In the genomic region with DNA sequence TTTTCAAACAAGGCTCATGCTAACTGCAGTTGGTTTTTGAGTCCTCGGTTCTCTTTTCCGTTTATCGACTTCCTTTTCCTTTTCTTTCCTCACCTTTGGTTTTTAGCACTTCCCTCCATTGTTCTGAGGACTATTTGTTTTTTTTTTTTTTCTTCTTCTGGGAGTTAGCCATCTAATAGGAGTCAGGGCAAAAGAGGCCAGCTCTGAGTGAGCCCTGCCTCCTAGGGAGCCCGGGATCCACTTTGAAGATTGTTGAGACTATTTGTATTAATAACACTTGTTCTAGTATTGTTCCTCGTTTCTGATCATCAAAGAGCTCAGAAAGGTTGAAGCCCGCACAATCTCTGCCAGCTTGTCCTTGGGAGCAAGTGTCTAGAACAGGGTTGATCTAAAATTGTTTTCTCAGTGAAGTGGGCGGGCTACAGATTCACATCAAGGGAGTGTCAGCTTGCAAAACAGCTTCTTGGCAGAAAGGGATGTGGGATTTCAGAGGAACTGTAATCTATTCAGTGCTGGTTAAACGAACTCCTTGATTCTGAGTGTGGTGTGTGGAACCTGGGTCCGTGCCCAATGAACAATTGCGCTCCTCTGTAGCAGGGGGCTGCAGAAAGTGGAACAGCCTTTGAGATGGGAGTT, we compare ENCODE assay signal across 8 mouse cellular contexts.
DNase-seq lines count a peak whose midpoint lies in the region; ATAC-seq and TF ChIP-seq lines count a peak whose summit lies in the region.

No protein-coding gene starts in this region.

- 0 out of 2 replicates have a peak overlapping the region, but pooled peaks have one; percentile 2 for H3K4me2 ChIP-seq in embryonic facial prominence, embryonic 12.5 days (replicated peaks)
- peak overlapping the region; percentile 50 for H3K4me2 ChIP-seq in intestine, postnatal 0 days (replicated peaks; ENCODE audit: low read depth)
- H3K4me2 ChIP-seq in lung, postnatal 0 days (replicated peaks; ENCODE audit: low read depth, low read length): peak overlapping the region; percentile 42
- no peak overlapping the region for H3K4me2 ChIP-seq in neural tube, embryonic 15.5 days

- no peak for DNase-seq in embryonic facial prominence, embryonic 10.5 days (ENCODE audit: low spot score)
- DNase-seq in thymus, postnatal 25 days: peak; percentile 8
- no peak for DNase-seq in thymus, postnatal 10 days (ENCODE audit: low spot score in 2 of 2)
- DNase-seq in lung, postnatal 0 days (ENCODE audit: low spot score): peak; percentile 80
- no peak for DNase-seq in T-cell, adult 2 months (ENCODE audit: low spot score)

- H3K36me3 ChIP-seq in embryonic facial prominence, embryonic 12.5 days: no peaks in the 10 kb centered on the region
- no peaks in the 10 kb centered on the region for H3K36me3 ChIP-seq in embryonic facial prominence, embryonic 10.5 days (replicated peaks)
- H3K36me3 ChIP-seq in intestine, postnatal 0 days (ENCODE audit: control insufficient read depth, insufficient read depth): no peaks in the 10 kb centered on the region
- H3K36me3 ChIP-seq in lung, postnatal 0 days (ENCODE audit: insufficient read depth, low read length): no peaks in the 10 kb centered on the region
- no peaks in the 10 kb centered on the region for H3K36me3 ChIP-seq in neural tube, embryonic 15.5 days

- no peak overlapping the region for H3K4me3 ChIP-seq in embryonic facial prominence, embryonic 12.5 days
- H3K4me3 ChIP-seq in embryonic facial prominence, embryonic 10.5 days: no peak overlapping the region
- 0 out of 2 replicates have a peak overlapping the region, but pooled peaks have one; percentile 2 for H3K4me3 ChIP-seq in intestine, postnatal 0 days (ENCODE audit: low read depth, low read length)
- peak overlapping the region; percentile 12; the same call in 1 of the 2 replicates for H3K4me3 ChIP-seq in lung, postnatal 0 days (ENCODE audit: low read depth, low read length)
- H3K4me3 ChIP-seq in neural tube, embryonic 15.5 days (replicated peaks): no peak overlapping the region

- no peak overlapping the region for H3K27ac ChIP-seq in embryonic facial prominence, embryonic 12.5 days
- no peak overlapping the region for H3K27ac ChIP-seq in embryonic facial prominence, embryonic 10.5 days (replicated peaks)
- H3K27ac ChIP-seq in intestine, postnatal 0 days (ENCODE audit: low read depth, low read length): peak overlapping the region; percentile 46; the same call in 1 of the 2 replicates
- peak overlapping the region; percentile 68 for H3K27ac ChIP-seq in lung, postnatal 0 days (ENCODE audit: low read length)
- no peak overlapping the region for H3K27ac ChIP-seq in neural tube, embryonic 15.5 days (replicated peaks)

- H3K4me1 ChIP-seq in embryonic facial prominence, embryonic 12.5 days: 0 out of 2 replicates have a peak, but pooled peaks cover 10% of the 10 kb centered on the region
- peaks cover 16% of the 10 kb centered on the region for H3K4me1 ChIP-seq in embryonic facial prominence, embryonic 10.5 days
- 0 out of 2 replicates have a peak, but pooled peaks cover 3% of the 10 kb centered on the region for H3K4me1 ChIP-seq in intestine, postnatal 0 days (replicated peaks; ENCODE audit: control insufficient read depth, insufficient read depth, low read length)
- H3K4me1 ChIP-seq in lung, postnatal 0 days (ENCODE audit: insufficient read depth, low read depth, low read length): peaks cover 10% of the 10 kb centered on the region; the same call in 1 of the 2 replicates
- peaks cover 15% of the 10 kb centered on the region for H3K4me1 ChIP-seq in neural tube, embryonic 15.5 days

- H3K27me3 ChIP-seq in embryonic facial prominence, embryonic 12.5 days: no peaks in the 10 kb centered on the region
- H3K27me3 ChIP-seq in embryonic facial prominence, embryonic 10.5 days (replicated peaks; ENCODE audit: low read depth, poor library complexity, severe bottlenecking): no peaks in the 10 kb centered on the region
- no peaks in the 10 kb centered on the region for H3K27me3 ChIP-seq in intestine, postnatal 0 days (replicated peaks; ENCODE audit: control insufficient read depth, insufficient read depth, low read length)
- no peaks in the 10 kb centered on the region for H3K27me3 ChIP-seq in lung, postnatal 0 days (replicated peaks; ENCODE audit: insufficient read depth, low read length)
- H3K27me3 ChIP-seq in neural tube, embryonic 15.5 days (replicated peaks): no peaks in the 10 kb centered on the region

- no peak for ATAC-seq in embryonic facial prominence, embryonic 12.5 days (ENCODE audit: insufficient number of reproducible peaks, insufficient read depth, low FRiP score, low TSS enrichment)
- no peak for ATAC-seq in intestine, postnatal 0 days
- peak; percentile 54 for ATAC-seq in lung, postnatal 0 days
- no peak for ATAC-seq in neural tube, embryonic 15.5 days (ENCODE audit: low FRiP score)

- no peaks in the 10 kb centered on the region for H3K9me3 ChIP-seq in embryonic facial prominence, embryonic 12.5 days
- no peaks in the 10 kb centered on the region for H3K9me3 ChIP-seq in embryonic facial prominence, embryonic 10.5 days
- no peaks in the 10 kb centered on the region for H3K9me3 ChIP-seq in intestine, postnatal 0 days (ENCODE audit: control insufficient read depth)
- no peaks in the 10 kb centered on the region for H3K9me3 ChIP-seq in lung, postnatal 0 days (ENCODE audit: low read length)
- H3K9me3 ChIP-seq in neural tube, embryonic 15.5 days (replicated peaks): no peaks in the 10 kb centered on the region

- 52% methylated on average over 10 of the region's 10 CpGs for WGBS in embryonic facial prominence, embryonic 12.5 days
- 66% methylated on average over 10 of the region's 10 CpGs for WGBS in embryonic facial prominence, embryonic 10.5 days
- 39% methylated on average over 10 of the region's 10 CpGs for WGBS in intestine, postnatal 0 days
- WGBS in lung, postnatal 0 days: 10% methylated on average over 10 of the region's 10 CpGs
- 71% methylated on average over 10 of the region's 10 CpGs for WGBS in neural tube, embryonic 15.5 days

- TF ChIP-seq EP300 in lung, postnatal 0 days (IDR thresholded peaks at IDR 0.05): no peak

- H3K9ac ChIP-seq in embryonic facial prominence, embryonic 12.5 days: no peak overlapping the region
- no peak overlapping the region for H3K9ac ChIP-seq in intestine, postnatal 0 days (ENCODE audit: low read depth, low read length)
- no peak overlapping the region for H3K9ac ChIP-seq in lung, postnatal 0 days (replicated peaks; ENCODE audit: low read depth)
- no peak overlapping the region for H3K9ac ChIP-seq in neural tube, embryonic 15.5 days (replicated peaks)

- TF ChIP-seq CTCF in intestine, postnatal 0 days (IDR thresholded peaks at IDR 0.05; ENCODE audit: low read depth): no peak
- no peak for TF ChIP-seq CTCF in lung, postnatal 0 days (IDR thresholded peaks at IDR 0.05)

Comparison
In these comparisons a context has a peak if more than half of its experiments do, and no peak if none do; other contexts are left out.
1. DNase-seq: peak in thymus, postnatal 25 days (single experiment) and lung, postnatal 0 days (single experiment); none in embryonic facial prominence, embryonic 10.5 days (single experiment), thymus, postnatal 10 days (0 of 2) and T-cell, adult 2 months (single experiment).
2. H3K27ac ChIP-seq: peak in intestine, postnatal 0 days (single experiment) and lung, postnatal 0 days (single experiment); none in embryonic facial prominence, embryonic 12.5 days (single experiment), embryonic facial prominence, embryonic 10.5 days (single experiment) and neural tube, embryonic 15.5 days (single experiment).
3. H3K4me3 ChIP-seq: peak in intestine, postnatal 0 days (single experiment) and lung, postnatal 0 days (single experiment); none in embryonic facial prominence, embryonic 12.5 days (single experiment), embryonic facial prominence, embryonic 10.5 days (single experiment) and neural tube, embryonic 15.5 days (single experiment).